Mouse (Mus musculus): ENCODE measurements around the gene Notch1. TPM values are rescaled to one million over a fixed set of nuclear protein-coding genes. Genes with fewer than 3 reads are reported as not detected.

Gene Notch1
- polyA plus RNA-seq, 1 experiment = 16.1 TPM

DNA sequence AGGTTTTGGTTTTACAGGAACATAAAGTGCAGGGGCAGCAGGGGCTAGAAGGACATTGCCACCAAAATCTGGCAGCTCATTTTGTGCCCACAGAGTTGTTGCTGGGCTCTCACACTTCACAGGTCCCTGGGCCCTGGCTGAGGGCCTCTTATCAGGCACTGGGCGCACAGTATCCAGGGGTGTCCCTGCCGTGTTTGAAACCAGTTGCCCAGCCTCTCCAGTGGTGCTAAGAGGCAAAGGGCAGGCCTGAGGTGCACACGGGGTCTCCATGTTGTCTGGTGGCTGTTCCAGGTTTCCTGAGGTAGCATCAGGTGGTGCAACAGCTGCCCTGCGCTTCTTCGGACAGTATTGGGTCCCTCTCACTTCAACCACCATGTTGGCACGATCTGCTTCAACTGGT lies 76.8 kb downstream of the Notch1 start:
- Histone ChIP-seq H3K36me3 (ENCODE audit: control insufficient read depth, insufficient read depth, low read length) (peaks cover 4% of the 10 kb centered on the region), H3K4me3 (ENCODE audit: insufficient read depth, low read depth, low read length) (no peak overlapping the region), H3K27ac (ENCODE audit: insufficient read depth, low read depth, low read length) (no peak overlapping the region), H3K27me3 (replicated peaks; ENCODE audit: control insufficient read depth, insufficient read depth, low read length) (no peaks in the 10 kb centered on the region), H3K4me1 (ENCODE audit: control insufficient read depth, insufficient read depth, low read length) (peaks cover 19% of the 10 kb centered on the region; the same call in 1 of the 2 replicates)
- WGBS = 91% methylated on average over 6 of the region's 6 CpGs
- DNase-seq = no peak
- TF ChIP-seq POLR2A (IDR thresholded peaks at IDR 0.05; ENCODE audit: low read depth, low read length) (no peak), CTCF (conservative IDR thresholded peaks at IDR 0.05; ENCODE audit: insufficient read depth, insufficient read length, low read depth, low read length) (no peak)

DNA sequence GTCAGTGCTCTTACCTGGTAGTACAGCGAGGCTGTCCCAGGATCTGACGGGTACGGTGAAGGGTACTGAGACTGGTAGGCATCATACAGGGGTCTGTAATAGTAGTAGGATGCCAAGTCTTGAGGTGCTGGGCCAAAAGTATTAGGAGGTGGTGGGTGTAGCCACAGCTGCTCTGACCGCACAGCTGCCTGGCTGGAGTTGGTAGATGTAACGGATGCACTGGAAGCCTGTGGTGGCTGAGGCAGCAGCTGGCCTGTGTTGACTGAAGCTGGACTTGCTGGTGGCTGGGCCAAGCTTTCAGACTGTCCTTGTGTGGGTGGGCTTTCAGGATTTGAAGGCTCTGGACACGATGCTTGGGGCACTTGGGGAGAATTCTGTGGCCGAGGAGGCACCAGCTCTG lies 78.1 kb downstream of the Notch1 start:
- peaks cover 20% of the 10 kb centered on the region; the same call in 1 of the 2 replicates for H3K4me1 ChIP-seq (ENCODE audit: control insufficient read depth, insufficient read depth, low read length)
- no peak for TF ChIP-seq CTCF (conservative IDR thresholded peaks at IDR 0.05; ENCODE audit: insufficient read depth, insufficient read length, low read depth, low read length)
- no peak for TF ChIP-seq POLR2A (IDR thresholded peaks at IDR 0.05; ENCODE audit: low read depth, low read length)
- DNase-seq = no peak
- no peaks in the 10 kb centered on the region for H3K27me3 ChIP-seq (replicated peaks; ENCODE audit: control insufficient read depth, insufficient read depth, low read length)
- peaks cover 4% of the 10 kb centered on the region for H3K36me3 ChIP-seq (ENCODE audit: control insufficient read depth, insufficient read depth, low read length)
- H3K4me3 ChIP-seq (ENCODE audit: insufficient read depth, low read depth, low read length) = no peak overlapping the region
- 87% methylated on average over 7 of the region's 7 CpGs for WGBS
- no peak overlapping the region for H3K27ac ChIP-seq (ENCODE audit: insufficient read depth, low read depth, low read length)

DNA sequence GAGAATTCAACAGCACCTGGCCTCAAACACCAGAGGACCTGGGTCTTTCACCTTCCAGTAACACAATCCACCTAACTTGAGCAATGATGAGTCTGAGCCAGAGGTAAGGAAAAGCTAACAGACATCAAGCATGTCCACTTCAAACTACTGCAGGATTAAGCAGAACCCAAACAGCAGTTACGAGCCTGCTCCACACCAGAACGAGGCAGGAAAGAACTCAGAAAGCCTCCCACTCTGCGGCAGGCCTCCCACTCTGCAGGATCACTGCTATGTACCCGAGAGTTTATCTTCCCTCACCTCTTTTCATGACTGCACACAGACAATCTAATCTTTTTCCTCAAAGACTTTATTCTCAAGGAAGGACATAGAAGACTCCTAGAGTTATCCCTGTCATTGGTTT lies 79.2 kb downstream of the Notch1 start:
- Histone ChIP-seq H3K27ac (ENCODE audit: insufficient read depth, low read depth, low read length) (peak overlapping the region; percentile 88), H3K27me3 (replicated peaks; ENCODE audit: control insufficient read depth, insufficient read depth, low read length) (no peaks in the 10 kb centered on the region), H3K4me3 (ENCODE audit: insufficient read depth, low read depth, low read length) (no peak overlapping the region), H3K36me3 (ENCODE audit: control insufficient read depth, insufficient read depth, low read length) (peaks cover 4% of the 10 kb centered on the region), H3K4me1 (ENCODE audit: control insufficient read depth, insufficient read depth, low read length) (peaks cover 20% of the 10 kb centered on the region; the same call in 1 of the 2 replicates)
- no peak for DNase-seq
- no peak for TF ChIP-seq CTCF (conservative IDR thresholded peaks at IDR 0.05; ENCODE audit: insufficient read depth, insufficient read length, low read depth, low read length)
- no peak for TF ChIP-seq POLR2A (IDR thresholded peaks at IDR 0.05; ENCODE audit: low read depth, low read length)
- 40% methylated on average over 4 of the region's 4 CpGs for WGBS

DNA sequence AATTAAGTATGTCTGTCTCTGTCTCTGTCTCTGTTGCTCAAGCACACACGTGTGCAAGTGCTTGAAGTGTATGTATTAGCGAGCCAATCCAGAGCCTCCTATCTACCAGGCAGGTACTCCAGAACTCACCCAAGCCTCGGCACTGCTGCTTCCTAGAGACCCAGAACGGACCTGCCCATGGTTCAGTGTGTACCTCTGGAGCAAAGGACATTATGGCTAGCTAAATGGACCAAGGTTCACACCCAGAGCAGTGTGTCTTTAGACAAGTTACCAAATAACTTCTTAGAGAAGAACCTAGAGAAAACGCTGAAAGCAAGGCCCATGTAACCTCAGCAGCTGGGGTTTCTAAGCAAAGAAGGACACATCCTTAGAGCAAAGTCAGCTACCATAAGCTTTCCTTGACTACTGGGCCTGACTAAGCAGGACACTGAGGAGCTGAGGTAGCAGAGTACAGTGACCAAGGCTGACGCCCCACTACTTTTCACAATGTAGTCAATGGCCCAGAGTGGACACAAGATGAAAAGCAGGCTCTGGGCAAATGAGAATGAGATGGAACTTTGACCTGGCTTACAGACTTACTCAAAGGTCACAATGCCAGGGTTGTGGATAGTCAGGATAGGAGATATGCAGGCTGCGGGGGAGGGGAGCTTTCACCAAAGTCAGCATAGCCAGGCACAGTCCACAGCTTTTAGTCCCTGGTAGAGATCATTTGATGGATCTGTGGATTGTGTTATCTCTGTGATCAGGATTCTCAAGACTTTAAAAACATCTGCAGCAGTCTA lies 81.5 kb downstream of the Notch1 start:
- Histone ChIP-seq H3K4me3 (ENCODE audit: insufficient read depth, low read depth, low read length) (no peak overlapping the region), H3K27me3 (replicated peaks; ENCODE audit: control insufficient read depth, insufficient read depth, low read length) (no peaks in the 10 kb centered on the region), H3K27ac (ENCODE audit: insufficient read depth, low read depth, low read length) (peak overlapping the region; percentile 73), H3K36me3 (ENCODE audit: control insufficient read depth, insufficient read depth, low read length) (peaks cover 5% of the 10 kb centered on the region), H3K4me1 (ENCODE audit: control insufficient read depth, insufficient read depth, low read length) (peaks cover 20% of the 10 kb centered on the region; the same call in 1 of the 2 replicates)
- 62% methylated on average over 7 of the region's 7 CpGs for WGBS
- TF ChIP-seq CTCF (conservative IDR thresholded peaks at IDR 0.05; ENCODE audit: insufficient read depth, insufficient read length, low read depth, low read length) (no peak), POLR2A (IDR thresholded peaks at IDR 0.05; ENCODE audit: low read depth, low read length) (no peak)
- DNase-seq = peak; percentile 84

DNA sequence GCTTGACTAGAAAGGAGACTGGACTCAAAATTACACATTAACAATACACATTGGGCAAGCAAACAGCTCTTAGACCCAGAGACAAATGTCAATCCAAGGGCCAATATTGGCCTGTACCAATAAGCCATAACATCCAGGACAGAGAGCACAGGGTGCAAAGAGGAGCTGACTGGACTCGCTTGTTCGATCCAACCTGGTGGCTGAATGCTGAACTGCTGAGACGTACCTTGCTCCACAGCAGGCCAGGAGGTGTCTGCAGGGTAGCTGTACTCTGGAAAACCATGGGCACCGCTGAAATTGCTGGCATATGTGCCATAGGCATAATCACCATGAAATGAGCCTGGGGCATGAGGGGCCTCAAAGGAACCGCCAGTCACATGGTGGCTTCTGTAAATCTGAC lies 86.6 kb downstream of the Notch1 start:
- no peaks in the 10 kb centered on the region for H3K27me3 ChIP-seq (replicated peaks; ENCODE audit: control insufficient read depth, insufficient read depth, low read length)
- 89% methylated on average over 5 of the region's 5 CpGs for WGBS
- no peak; the same call in 1 of the 2 replicates for TF ChIP-seq CTCF (conservative IDR thresholded peaks at IDR 0.05; ENCODE audit: insufficient read depth, insufficient read length, low read depth, low read length)
- no peak for TF ChIP-seq POLR2A (IDR thresholded peaks at IDR 0.05; ENCODE audit: low read depth, low read length)
- no peak overlapping the region for H3K27ac ChIP-seq (ENCODE audit: insufficient read depth, low read depth, low read length)
- H3K4me1 ChIP-seq (ENCODE audit: control insufficient read depth, insufficient read depth, low read length) = peaks cover 5% of the 10 kb centered on the region; the same call in 1 of the 2 replicates
- no peak for DNase-seq
- H3K4me3 ChIP-seq (ENCODE audit: insufficient read depth, low read depth, low read length) = no peak overlapping the region
- H3K36me3 ChIP-seq (ENCODE audit: control insufficient read depth, insufficient read depth, low read length) = peaks cover 8% of the 10 kb centered on the region

DNA sequence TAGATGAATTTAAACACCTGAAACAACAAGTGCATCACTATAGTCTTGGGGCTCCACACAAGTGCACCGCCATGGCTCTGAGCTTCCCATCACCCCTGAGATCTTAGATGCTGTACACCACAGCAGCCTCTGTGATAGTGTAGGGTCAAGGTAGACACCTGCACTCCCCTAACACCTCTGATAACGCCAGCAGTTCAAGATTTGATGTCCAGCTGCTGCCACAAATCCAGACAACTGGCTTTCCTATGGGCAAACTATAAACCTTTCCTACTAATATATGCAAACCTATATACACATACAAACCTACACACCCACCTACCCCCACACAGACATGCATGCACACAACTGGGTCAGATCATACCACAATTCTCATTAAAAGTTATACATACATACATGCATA lies 91.9 kb downstream of the Notch1 start:
- no peak for DNase-seq
- Histone ChIP-seq H3K4me1 (ENCODE audit: control insufficient read depth, insufficient read depth, low read length) (peaks cover 4% of the 10 kb centered on the region; the same call in 1 of the 2 replicates), H3K4me3 (ENCODE audit: insufficient read depth, low read depth, low read length) (no peak overlapping the region), H3K27me3 (replicated peaks; ENCODE audit: control insufficient read depth, insufficient read depth, low read length) (no peaks in the 10 kb centered on the region), H3K36me3 (ENCODE audit: control insufficient read depth, insufficient read depth, low read length) (peaks cover 11% of the 10 kb centered on the region), H3K27ac (ENCODE audit: insufficient read depth, low read depth, low read length) (no peak overlapping the region)
- WGBS = 95% methylated on average over 2 of the region's 2 CpGs
- TF ChIP-seq CTCF (conservative IDR thresholded peaks at IDR 0.05; ENCODE audit: insufficient read depth, insufficient read length, low read depth, low read length) (no peak), POLR2A (IDR thresholded peaks at IDR 0.05; ENCODE audit: low read depth, low read length) (no peak)

DNA sequence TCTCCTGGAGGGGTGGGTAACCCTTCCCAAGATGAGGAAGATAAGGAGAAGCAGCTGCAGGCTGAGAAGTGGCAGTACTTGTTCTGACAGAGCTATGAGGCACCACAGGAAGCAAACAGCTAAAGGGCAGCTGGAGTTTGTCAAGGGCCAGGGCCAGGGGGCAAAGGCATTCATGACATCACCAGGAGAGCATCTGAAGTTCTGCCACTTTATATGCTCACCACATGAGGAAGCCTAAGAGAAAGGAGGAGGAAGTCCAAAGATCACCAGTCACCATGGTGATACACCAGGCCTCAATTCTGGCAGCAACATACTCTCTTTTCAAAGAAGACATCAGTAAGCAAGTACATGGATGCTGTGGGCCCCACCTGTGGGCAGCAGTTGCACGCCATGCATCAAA lies 93.4 kb downstream of the Notch1 start:
- 63% methylated on average over 1 of the region's 1 CpGs for WGBS
- H3K36me3 ChIP-seq (ENCODE audit: control insufficient read depth, insufficient read depth, low read length) = peaks cover 11% of the 10 kb centered on the region
- peak overlapping the region; percentile 15; the same call in 1 of the 2 replicates for H3K27ac ChIP-seq (ENCODE audit: insufficient read depth, low read depth, low read length)
- H3K4me3 ChIP-seq (ENCODE audit: insufficient read depth, low read depth, low read length) = no peak overlapping the region
- no peaks in the 10 kb centered on the region for H3K27me3 ChIP-seq (replicated peaks; ENCODE audit: control insufficient read depth, insufficient read depth, low read length)
- no peak for TF ChIP-seq POLR2A (IDR thresholded peaks at IDR 0.05; ENCODE audit: low read depth, low read length)
- no peak for TF ChIP-seq CTCF (conservative IDR thresholded peaks at IDR 0.05; ENCODE audit: insufficient read depth, insufficient read length, low read depth, low read length)
- peaks cover 4% of the 10 kb centered on the region; the same call in 1 of the 2 replicates for H3K4me1 ChIP-seq (ENCODE audit: control insufficient read depth, insufficient read depth, low read length)
- DNase-seq = peak; percentile 86

Measured in kidney, adult 2 months (tissue).